In genomic region chr9:43387397-43387796, GRCm38 (mm10) we compare ENCODE assay signal across 19 mouse cellular contexts.
"Had no signal": no experiment of that assay in that cellular context is flagged by ENCODE, and none has a peak within 500 bp of the region (broad histone marks: within the 10 kb centered on the region; RNA-seq: fewer than 3 reads in every experiment).

No protein-coding gene starts in this region.

- H3K9me3 ChIP-seq: kidney, embryonic 15.5 days; limb, embryonic 12.5 days; limb, embryonic 15.5 days; midbrain, embryonic 13.5 days; stomach, embryonic 15.5 days had no signal

- H3K36me3 ChIP-seq: kidney, embryonic 15.5 days; limb, embryonic 12.5 days; limb, embryonic 15.5 days; midbrain, embryonic 13.5 days; stomach, embryonic 15.5 days had no signal

- H3K4me2 ChIP-seq: kidney, embryonic 15.5 days; limb, embryonic 12.5 days; limb, embryonic 15.5 days; liver, embryonic 11.5 days; lung, embryonic 14.5 days; midbrain, embryonic 13.5 days; stomach, embryonic 15.5 days had no signal

- H3K4me1 ChIP-seq: kidney, embryonic 15.5 days; limb, embryonic 12.5 days; limb, embryonic 15.5 days; stomach, embryonic 15.5 days had no signal

- H3K4me3 ChIP-seq: kidney, embryonic 15.5 days; limb, embryonic 12.5 days; limb, embryonic 15.5 days; midbrain, embryonic 13.5 days; stomach, embryonic 15.5 days had no signal

- H3K27ac ChIP-seq: kidney, embryonic 15.5 days; limb, embryonic 12.5 days; limb, embryonic 15.5 days; liver, embryonic 14.5 days; macrophage; midbrain, embryonic 13.5 days; stomach, embryonic 15.5 days had no signal

- H3K27me3 ChIP-seq: limb, embryonic 12.5 days; limb, embryonic 15.5 days; midbrain, embryonic 13.5 days; stomach, embryonic 15.5 days had no signal

- H3K9ac ChIP-seq: kidney, embryonic 15.5 days; limb, embryonic 12.5 days; limb, embryonic 15.5 days; liver, embryonic 14.5 days; liver, postnatal 0 days; lung, embryonic 14.5 days; midbrain, embryonic 13.5 days; stomach, embryonic 15.5 days had no signal

- ATAC-seq: liver, postnatal 0 days; lung, postnatal 0 days; midbrain, embryonic 13.5 days; midbrain, embryonic 16.5 days had no signal

- DNase-seq: kidney, postnatal 10 days; kidney, postnatal 36 days; layer of hippocampus, postnatal 36 days; left cerebral cortex, postnatal 4 days; liver, postnatal 0 days; lung, embryonic 14.5 days; right cerebral cortex, postnatal 14 days; spleen, adult 18-20 months; thymus, postnatal 14 days had no signal
